Mouse (Mus musculus) heart, embryonic 10.5 days (tissue): ENCODE measurements around the gene Zfp280b. TPM values are rescaled to one million over a fixed set of nuclear protein-coding genes. Genes with fewer than 3 reads are reported as not detected.

Experiments used
- microRNA-seq: library from miRNA; unstranded; fragments of <30 nt; microRNA quantifications from one replicate; pipeline ENCODE4, GENCODE M21; 2017
- polyA plus RNA-seq: library from polyadenylated mRNA; unstranded; fragments of >200 nt; fragmentation: Nextera tagmentation; extraction: Ambion mirVana; gene quantifications from 2 replicates; pipeline ENCODE4 v1.2.1, GENCODE M21; 2016

Zfp280b gene
- polyA plus RNA-seq, 1 experiment from 2014 or later = 33.4 TPM

Small RNA genes within 50 kb of the gene (microRNA-seq; reads per million reads assigned to microRNA genes)
- not detected for gene Mir6409

Other genes with a start within 250 kb of the Zfp280b start
- 5.1 and 17.3 TPM in 2 replicates for gene Gstt1, start 234.1 kb upstream of the Zfp280b start, polyA plus RNA-seq
- not detected in 2 replicates for gene Gstt4, start 210.1 kb upstream of the Zfp280b start, polyA plus RNA-seq
- gene Gstt2, start 195.2 kb upstream of the Zfp280b start, polyA plus RNA-seq = 8.7 and 11.4 TPM in 2 replicates
- 3,089 and 3,244 TPM in 2 replicates for gene Mif, start 172.4 kb upstream of the Zfp280b start, polyA plus RNA-seq
- gene Derl3, start 139.2 kb upstream of the Zfp280b start, polyA plus RNA-seq = 3.1 and 5.0 TPM in 2 replicates
- gene Smarcb1, start 111.0 kb upstream of the Zfp280b start, polyA plus RNA-seq = 157 and 204 TPM in 2 replicates
- gene Chchd10, start 99.5 kb upstream of the Zfp280b start, polyA plus RNA-seq = 333 and 524 TPM in 2 replicates
- gene Mmp11, start 96.2 kb upstream of the Zfp280b start, polyA plus RNA-seq = 19.4 and 39.0 TPM in 2 replicates
- gene Gm867, start 92.0 kb upstream of the Zfp280b start, polyA plus RNA-seq = 0.39 and 0.76 TPM in 2 replicates
- gene Vpreb3, start 89.6 kb upstream of the Zfp280b start, polyA plus RNA-seq = 0.74 and 0.83 TPM in 2 replicates
- 0.12 TPM in 1 of 2 replicates, not detected in the other for gene Gm5134, start 78.1 kb upstream of the Zfp280b start, polyA plus RNA-seq
- gene Slc5a4b, start 78.3 kb downstream of the Zfp280b start, polyA plus RNA-seq = not detected in 2 replicates
- gene Slc5a4a, start 114.8 kb downstream of the Zfp280b start, polyA plus RNA-seq = not detected in 2 replicates
- 57.3 and 63.0 TPM in 2 replicates for gene Prmt2, start 205.2 kb downstream of the Zfp280b start, polyA plus RNA-seq
- 0.10 and 0.11 TPM in 2 replicates for gene S100b, start 221.2 kb downstream of the Zfp280b start, polyA plus RNA-seq